Mouse (Mus musculus) gastrocnemius, adult 2 months (tissue): ENCODE results near the gene Sufu. TPM values are rescaled to one million over a fixed set of nuclear protein-coding genes. Genes with fewer than 3 reads are reported as not detected.

Source experiments
- DNase-seq: peaks from one replicate; pipeline ENCODE4 v3.0.0; 2022
- H3K27ac ChIP-seq: fragments of 200-600 bp; 2 replicates; pipeline ENCODE4 v1.8.1; 2022; ENCODE audit warnings: mild to moderate bottlenecking
- H3K4me3 ChIP-seq: fragments of 200-600 bp; 2 replicates; pipeline ENCODE4 v1.8.1; 2022; ENCODE audit warnings: mild to moderate bottlenecking, moderate library complexity
- CTCF ChIP-seq: fragments of 200-600 bp; IDR thresholded peaks from 2 replicates; pipeline ENCODE4 v1.8.1; 2022; ENCODE audit warnings: antibody characterized with exemption, mild to moderate bottlenecking, moderate library complexity
- intact Hi-C: fragments of 180-260 bp; cut with DNase I; formaldehyde crosslinking; loops from one replicate; pipeline ENCODE4 v1.15.1; 2025
- total RNA-seq, 2 experiments: library from RNA; stranded (reverse); gene quantifications; 2 replicates each; pipeline ENCODE4 v1.2.3; 2021

Sufu gene
- total RNA-seq, 2 experiments from 2014 or later, result 5.1 to 6.1 TPM

DNA sequence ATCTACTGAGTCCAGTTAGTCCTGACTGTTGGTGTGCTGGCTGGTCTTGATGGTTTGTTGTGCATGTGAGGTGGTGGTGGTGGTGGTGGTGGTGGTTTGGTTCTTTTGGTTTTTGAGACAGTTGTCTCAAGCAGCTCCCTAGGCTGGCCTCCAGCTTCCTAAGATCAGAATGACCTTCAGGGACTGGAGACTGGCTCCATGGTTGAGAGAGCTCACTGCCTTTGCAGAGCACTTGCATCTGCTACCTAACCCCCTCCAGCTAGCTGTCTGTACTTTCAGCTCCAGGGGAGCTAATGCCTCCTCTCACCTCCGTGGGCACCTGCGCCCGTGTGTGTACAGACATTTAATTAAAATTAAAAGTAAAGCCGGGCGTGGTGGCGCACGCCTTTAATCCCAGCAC is 23.7 kb downstream of the Sufu start:
- Histone ChIP-seq H3K4me3 (no peak overlapping the region), H3K27ac (no peak overlapping the region)
- TF ChIP-seq CTCF, result no peak
- no peak for DNase-seq
- intact Hi-C loops, result no loop called here

DNA sequence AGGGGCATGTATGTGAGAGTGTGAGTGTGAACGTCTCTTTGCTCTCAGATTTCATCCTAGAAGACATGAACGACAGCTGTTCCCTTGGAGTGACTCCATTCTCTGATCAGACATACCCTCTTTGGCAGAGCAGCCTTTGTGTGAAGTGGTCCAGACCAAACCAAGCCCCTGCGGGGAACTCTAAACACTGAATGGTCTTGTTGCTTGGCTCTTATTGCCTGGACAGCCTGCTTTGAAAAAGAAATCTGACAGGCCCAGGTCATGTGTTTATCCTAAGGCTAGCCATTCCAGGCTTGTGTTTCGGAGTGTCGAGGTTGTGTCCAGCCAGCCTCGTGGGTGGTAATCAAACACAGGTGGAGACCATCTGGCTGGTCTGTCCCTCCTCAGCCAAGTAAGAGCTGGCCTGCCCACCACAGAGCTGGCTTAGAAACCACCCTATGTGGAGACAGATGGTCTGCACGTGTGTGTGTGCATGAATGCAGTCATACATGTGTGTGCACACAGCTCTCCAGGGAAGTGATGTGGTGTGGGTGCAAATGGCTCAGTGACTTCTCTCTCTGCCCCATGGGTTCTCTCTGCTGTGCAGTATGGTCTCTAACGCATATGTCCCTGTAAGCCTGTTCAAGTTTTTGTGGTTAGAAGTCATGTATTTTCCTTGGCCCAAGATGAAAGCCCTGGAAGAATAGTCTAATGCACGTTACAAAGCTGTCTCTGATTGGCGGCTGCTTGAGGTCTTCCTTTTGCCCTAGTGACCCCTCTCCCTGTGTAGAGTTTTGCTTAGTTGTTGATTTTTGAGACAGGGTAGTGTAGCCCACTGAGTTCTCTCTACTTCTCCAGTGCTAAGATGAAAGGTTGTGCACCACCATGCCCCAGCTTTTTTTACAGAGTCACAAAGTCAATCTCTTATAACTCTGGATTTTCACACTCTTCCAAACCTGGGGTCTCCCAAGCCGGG is 26.0 kb downstream of the Sufu start:
- no peak for DNase-seq
- no peak overlapping the region for H3K4me3 ChIP-seq
- H3K27ac ChIP-seq, result no peak overlapping the region; the same call in 1 of the 2 replicates
- intact Hi-C loops, result no loop called here
- TF ChIP-seq CTCF, result no peak

DNA sequence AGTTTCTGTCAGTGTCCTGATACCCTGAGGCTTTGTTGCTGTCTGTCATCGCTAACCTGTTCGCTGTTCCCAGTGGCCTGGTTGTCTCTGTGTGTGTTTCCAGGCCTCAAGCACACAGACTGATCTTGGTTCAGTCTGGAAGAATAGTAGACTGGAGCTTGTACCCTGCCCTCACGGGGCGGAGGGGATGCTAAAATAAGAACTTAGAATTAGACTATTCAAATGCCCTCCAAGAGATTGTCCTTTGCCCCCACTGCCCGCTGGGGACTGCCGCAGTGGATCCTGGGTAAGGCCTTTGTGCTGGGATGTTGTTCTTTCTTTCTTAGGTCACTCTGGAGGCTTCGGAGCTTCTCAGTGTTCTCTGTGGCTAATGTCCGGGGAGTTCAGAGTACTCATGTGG is 28.6 kb downstream of the Sufu start:
- Histone ChIP-seq H3K4me3 (no peak overlapping the region), H3K27ac (no peak overlapping the region)
- TF ChIP-seq CTCF, result no peak
- intact Hi-C loops, result no loop called here
- DNase-seq, result no peak

DNA sequence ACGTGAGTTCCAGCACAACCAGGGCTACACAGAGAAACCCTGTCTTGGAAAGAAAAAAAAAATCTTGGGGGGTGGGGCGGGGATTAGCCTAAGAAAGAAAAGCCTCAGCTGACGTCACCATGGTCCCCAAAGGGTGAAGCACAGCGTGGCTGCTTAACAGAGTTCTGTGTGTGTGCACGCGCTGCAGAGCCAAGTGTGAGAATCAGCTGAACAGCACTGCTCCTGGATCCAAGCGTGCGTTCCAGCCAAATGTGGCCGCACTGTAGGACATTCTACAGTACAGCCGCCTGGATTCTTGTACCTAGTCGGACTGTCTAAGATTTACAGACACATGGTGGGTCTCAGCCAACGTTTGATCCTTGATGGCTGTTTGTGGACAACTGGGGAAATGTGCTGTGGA is 29.8 kb downstream of the Sufu start:
- Histone ChIP-seq H3K4me3 (no peak overlapping the region), H3K27ac (no peak overlapping the region)
- no peak for TF ChIP-seq CTCF
- no peak for DNase-seq
- intact Hi-C loops, result no loop called here

DNA sequence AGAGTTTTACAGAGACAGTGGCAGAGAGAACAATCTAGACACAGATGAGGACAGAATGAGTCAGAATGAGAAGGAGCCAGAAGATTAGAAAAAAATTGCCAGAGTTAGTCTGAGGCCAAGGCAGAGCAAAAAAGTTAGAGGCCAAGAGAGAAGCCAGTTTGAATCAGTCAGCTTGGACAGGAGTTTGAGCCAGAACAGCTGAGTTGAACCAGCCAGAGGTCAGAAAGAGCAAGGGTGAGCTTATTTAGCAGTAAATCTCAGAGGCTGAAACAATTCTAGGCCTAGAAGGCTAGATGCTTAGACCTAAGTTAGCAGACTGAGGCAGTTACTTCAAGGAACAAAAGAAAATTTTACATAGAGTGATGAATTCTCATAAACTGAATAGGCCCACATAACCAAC is 32.6 kb downstream of the Sufu start:
- TF ChIP-seq CTCF, result no peak
- intact Hi-C loops, result no loop called here
- Histone ChIP-seq H3K27ac (no peak overlapping the region), H3K4me3 (no peak overlapping the region)
- no peak for DNase-seq

DNA sequence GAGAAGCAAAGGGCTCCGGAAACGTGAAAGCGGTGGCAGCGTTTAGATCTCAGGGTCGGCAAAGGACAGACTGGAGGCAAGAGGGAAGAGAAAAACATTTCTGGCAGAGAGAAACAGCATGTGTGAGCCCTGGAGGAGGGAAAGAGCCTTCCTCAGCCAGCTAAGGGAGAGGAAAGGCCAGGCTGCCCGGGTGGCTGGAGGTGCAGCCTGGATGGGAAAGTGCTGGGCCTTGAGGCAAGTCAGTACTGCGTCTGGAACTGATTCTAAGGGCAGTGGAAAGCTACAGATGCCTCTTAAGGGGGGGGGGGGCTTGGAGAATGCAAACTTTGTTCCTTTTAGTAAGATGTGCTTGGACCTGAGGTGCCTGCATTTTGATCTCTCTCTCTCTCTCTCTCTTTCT is 37.0 kb downstream of the Sufu start:
- intact Hi-C loops, result no loop called here
- no peak for TF ChIP-seq CTCF
- Histone ChIP-seq H3K27ac (no peak overlapping the region), H3K4me3 (no peak overlapping the region)
- DNase-seq, result no peak

DNA sequence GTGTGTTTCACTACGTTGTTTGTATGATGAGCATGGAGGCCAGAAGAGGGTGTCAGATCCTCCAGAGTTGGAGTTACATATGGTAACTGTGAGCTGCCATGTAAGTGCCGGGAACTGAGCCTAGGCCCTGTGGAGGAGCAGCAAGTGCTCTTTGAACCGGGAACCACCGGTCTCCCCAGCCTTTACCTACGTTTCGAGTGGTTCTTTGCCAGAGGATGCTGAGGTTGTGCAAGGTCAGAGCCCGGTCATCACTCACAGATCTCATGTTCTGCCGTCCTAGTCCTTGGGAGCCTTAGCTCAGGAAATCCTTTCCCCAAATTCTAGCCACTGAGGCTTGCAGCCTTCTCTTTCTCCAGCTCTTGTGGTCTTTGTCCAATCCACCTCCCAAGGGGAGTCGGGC is 37.5 kb downstream of the Sufu start:
- no peak for TF ChIP-seq CTCF
- no peak overlapping the region for H3K4me3 ChIP-seq
- intact Hi-C loops, result no loop called here
- DNase-seq, result no peak
- no peak overlapping the region for H3K27ac ChIP-seq

DNA sequence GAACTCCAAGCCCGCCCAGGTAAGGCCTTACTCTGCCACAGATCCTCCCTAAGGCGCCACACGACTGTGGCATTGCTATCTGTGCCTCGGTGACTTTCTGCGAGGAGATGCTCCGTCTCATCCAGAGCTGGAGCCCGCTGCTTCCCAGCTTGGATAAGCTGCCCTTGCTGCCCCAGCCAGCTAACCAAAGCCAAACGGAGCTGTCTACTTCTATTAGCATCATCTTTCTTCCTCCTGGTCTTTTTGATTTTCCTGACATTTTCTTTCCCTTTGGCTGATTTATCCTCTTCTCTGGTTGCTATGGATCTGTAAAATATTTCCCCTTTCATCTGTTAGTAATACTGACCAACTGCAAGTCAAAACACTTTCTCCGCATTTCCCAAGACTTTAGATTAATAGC is 37.9 kb downstream of the Sufu start:
- no peak overlapping the region for H3K4me3 ChIP-seq
- TF ChIP-seq CTCF, result no peak
- H3K27ac ChIP-seq, result no peak overlapping the region
- DNase-seq, result no peak
- intact Hi-C loops, result no loop called here

DNA sequence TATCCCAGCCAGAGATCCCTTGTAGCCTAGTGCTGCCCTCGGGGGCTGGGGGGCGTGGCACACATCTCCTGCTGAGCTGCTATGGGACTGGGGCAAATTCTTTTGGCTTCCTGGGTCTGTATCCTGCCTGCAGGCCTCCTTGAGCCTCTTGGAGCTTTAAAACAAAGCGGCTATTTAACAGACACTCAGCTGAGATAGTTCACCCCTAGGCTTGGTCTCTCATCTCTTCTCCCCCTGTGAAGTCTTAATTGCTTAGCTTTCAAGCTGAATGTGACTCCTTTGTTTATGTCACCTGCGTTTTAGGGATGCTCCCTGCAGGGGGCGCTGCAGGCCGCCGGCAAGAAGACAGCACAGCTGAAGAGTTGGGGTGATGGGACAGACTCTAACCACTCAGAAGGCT is 38.8 kb downstream of the Sufu start:
- TF ChIP-seq CTCF, result peak; percentile 41; the same call in 1 of the 2 replicates
- intact Hi-C loops, result no loop called here
- H3K27ac ChIP-seq, result no peak overlapping the region
- H3K4me3 ChIP-seq, result no peak overlapping the region
- DNase-seq, result no peak

DNA sequence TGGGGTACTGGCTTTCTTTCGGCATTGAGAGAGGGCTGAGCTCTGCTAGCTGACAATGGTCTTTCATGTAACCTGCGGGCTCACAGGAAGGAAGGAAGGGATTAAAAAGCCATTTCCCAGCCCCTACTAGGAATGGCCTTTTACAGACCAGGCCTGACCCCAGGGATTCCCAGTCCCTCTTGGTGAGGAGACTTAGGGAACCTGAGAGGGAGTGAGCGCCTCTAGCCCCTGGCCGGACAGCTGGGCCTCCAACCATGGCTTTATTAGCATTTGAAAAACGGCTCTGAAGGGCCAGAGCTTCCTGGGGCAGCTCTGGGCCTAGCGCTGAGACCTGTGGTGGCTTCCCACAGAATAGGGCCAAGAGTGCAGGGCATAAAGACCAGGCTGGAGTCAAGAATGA is 46.8 kb downstream of the Sufu start:
- no peak for TF ChIP-seq CTCF
- peak overlapping the region; percentile 35 for H3K27ac ChIP-seq
- H3K4me3 ChIP-seq, result no peak overlapping the region
- DNase-seq, result no peak
- intact Hi-C loops, result loop anchor here (10.0 kb wide), 1 partner anchor 109 kb away; the partner anchor contains the start of gene Cuedc2

DNA sequence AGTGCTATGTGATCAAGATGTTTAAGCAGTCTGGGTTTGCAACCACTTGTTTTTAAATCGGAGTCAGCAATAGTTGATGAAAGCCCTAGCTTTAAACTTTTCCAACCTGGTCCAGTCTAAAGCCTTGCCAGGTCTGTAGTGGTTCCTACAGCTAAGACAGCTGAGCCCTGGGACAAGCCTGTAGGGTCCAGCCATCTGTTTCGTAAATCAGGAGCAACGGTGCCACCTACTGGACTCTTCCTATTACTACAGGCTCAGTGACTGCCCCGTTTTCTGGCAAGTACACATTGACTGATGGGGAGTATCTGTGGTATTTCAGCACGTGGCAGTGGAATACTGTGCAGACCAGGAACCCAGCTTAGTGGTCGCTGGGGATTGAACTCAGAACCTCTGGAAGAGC is 47.5 kb downstream of the Sufu start:
- DNase-seq, result peak; percentile 81
- H3K27ac ChIP-seq, result peak overlapping the region; percentile 35
- peak; percentile 92 for TF ChIP-seq CTCF
- no peak overlapping the region for H3K4me3 ChIP-seq
- intact Hi-C loops, result loop anchor here (1.0 to 10.0 kb wide), 2 partner anchors 47 to 109 kb away; partner anchors contain the start of gene Cuedc2

DNA sequence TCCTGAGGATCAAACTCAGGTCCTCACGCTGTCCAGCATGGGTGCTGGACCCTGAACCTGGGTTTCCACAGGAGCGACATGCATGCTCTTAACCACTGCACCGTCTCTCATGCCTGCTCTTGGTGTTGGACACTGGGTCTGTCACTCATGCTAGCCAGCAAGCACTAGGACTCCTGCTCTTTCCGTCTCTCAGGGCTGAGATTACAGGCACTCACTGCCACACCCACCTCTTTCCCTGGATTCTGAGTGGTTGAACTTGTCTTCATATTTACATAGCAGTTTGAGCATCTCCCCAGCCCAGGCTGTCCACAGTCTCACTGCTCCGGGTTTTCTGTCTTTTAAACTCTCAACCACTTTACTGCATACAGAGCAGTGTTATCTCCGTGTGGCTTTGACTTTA is 48.9 kb downstream of the Sufu start:
- intact Hi-C loops, result loop anchor here (10.0 kb wide), 1 partner anchor 111 kb away; the partner anchor contains the start of gene Cuedc2
- TF ChIP-seq CTCF, result no peak
- DNase-seq, result no peak
- Histone ChIP-seq H3K27ac (no peak overlapping the region), H3K4me3 (no peak overlapping the region)

DNA sequence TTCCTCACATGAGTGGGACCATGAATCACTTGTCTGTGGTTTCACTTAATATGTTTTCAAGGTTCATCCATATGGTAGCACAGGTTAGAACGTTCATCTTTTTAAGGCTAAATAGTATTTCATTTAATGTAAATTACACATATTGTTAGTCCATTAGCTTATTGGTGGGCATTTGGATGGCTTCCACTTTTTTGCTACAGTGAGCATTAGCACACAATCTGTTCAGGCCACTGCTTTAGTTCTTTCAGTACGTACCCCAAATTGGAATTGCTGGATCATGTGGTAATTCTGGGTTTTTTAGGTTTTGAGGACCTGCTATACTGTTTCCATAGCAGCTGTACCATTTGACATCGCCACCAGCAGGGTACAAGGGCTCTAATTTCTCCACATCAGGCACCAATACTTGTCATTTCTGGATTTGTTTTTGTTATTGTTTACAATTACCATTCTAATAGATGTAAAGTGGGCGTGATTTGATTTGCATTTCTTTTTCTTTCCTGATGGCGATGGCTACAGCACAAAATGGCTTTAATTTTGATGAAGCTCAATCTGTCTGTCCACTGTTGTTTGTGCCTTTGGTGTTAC is 49.8 kb downstream of the Sufu start:
- no peak for DNase-seq
- Histone ChIP-seq H3K27ac (no peak overlapping the region), H3K4me3 (no peak overlapping the region)
- intact Hi-C loops, result loop anchor here (10.0 kb wide), 1 partner anchor 112 kb away; the partner anchor contains the start of gene Cuedc2
- TF ChIP-seq CTCF, result no peak
